Mouse (Mus musculus): ENCODE measurements around the gene Thsd7a.

DNA sequence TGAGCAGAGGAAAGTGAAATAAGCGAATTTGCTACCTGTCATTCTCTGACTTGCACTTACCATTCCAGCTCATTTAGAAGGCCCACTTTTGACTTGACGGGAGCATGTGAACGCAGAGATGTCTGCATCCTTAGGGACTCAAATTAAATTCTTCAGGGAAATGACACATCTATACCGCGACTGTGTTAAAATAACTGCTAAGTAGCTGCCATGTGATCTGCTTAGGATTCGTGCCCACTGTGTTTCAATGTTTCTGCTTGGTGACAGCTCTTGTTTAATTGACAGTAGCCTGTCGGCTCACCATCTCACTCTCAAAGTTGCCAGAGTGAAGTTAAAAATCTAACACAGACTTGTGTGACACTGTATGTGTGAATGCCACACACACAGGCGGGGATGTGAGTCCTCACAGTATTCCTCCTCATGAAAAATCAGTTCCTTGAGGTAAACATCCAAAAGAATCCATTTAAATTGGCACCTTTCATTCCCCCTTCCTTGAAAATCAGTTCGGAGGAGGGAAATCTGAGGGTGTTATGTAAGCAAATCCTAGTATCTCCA, 397.0 kb downstream of the Thsd7a start:
- TF ChIP-seq GATA1 (IDR thresholded peaks at IDR 0.05; ENCODE audit: borderline replicate concordance, low read length) (no peak), FLI1 (IDR thresholded peaks at IDR 0.05; ENCODE audit: low read length) (no peak)

Measured in megakaryocyte, embryonic 14.5 days (primary cell).